ENCODE assay signal across 15 mouse cellular contexts in genomic region chr9:116618886-116619285, GRCm38 (mm10).
"Had no signal": no experiment of that assay in that cellular context is flagged by ENCODE, and none has a peak within 500 bp of the region (broad histone marks: within the 10 kb centered on the region; RNA-seq: fewer than 3 reads in every experiment).

No protein-coding gene starts in this region.

- H3K27me3 ChIP-seq: neural tube, embryonic 15.5 days; stomach, embryonic 15.5 days had no signal

- H3K36me3 ChIP-seq: neural tube, embryonic 15.5 days; stomach, embryonic 15.5 days had no signal

- H3K4me1 ChIP-seq: stomach, embryonic 15.5 days had no signal

- H3K4me3 ChIP-seq: neural tube, embryonic 15.5 days; stomach, embryonic 15.5 days had no signal

- H3K27ac ChIP-seq: neural tube, embryonic 15.5 days; stomach, embryonic 15.5 days; stomach, postnatal 0 days had no signal

- DNase-seq: retina, postnatal 1 day; right cerebral cortex, adult 18-20 months; right cerebral cortex, postnatal 14 days; right cerebral cortex, postnatal 25 days; right cerebral cortex, postnatal 4 days; spleen, adult 18-20 months; thymus, adult 18-20 months; thymus, adult 2 months; thymus, postnatal 14 days; thymus, postnatal 25 days; thymus, postnatal 36 days; thymus, postnatal 4 days had no signal

- H3K9ac ChIP-seq: neural tube, embryonic 15.5 days; stomach, embryonic 15.5 days had no signal
